Mouse (Mus musculus) kidney, embryonic 15.5 days (tissue): ENCODE data around the gene Coa4. TPM values are rescaled to one million over a fixed set of nuclear protein-coding genes. Genes with fewer than 3 reads are reported as not detected.

ENCODE experiments used
- ATAC-seq: fragments of 200-750 bp; cut with Nextera tagmentation; replicated peaks from 2 replicates; pipeline ENCODE4 v1.8.0; 2017; ENCODE audit warnings: moderate TSS enrichment; ENCODE audit not compliant: low FRiP score
- H3K27ac ChIP-seq: fragments of 300-500 bp; sonication (generic); 2 replicates; pipeline ENCODE4 v1.5.1; 2015; ENCODE audit warnings: mild to moderate bottlenecking, inconsistent platforms
- H3K27me3 ChIP-seq: fragments of 300-500 bp; sonication (generic); 2 replicates; pipeline ENCODE4 v1.6.1; 2015; ENCODE audit warnings: inconsistent platforms
- H3K36me3 ChIP-seq: fragments of 300-500 bp; sonication (generic); 2 replicates; pipeline ENCODE4 v1.6.1; 2015; ENCODE audit warnings: inconsistent platforms
- H3K4me1 ChIP-seq: fragments of 300-500 bp; sonication (generic); 2 replicates; pipeline ENCODE4 v1.6.1; 2015; ENCODE audit warnings: inconsistent platforms
- H3K4me2 ChIP-seq: fragments of 300-500 bp; sonication (generic); 2 replicates; pipeline ENCODE4 v1.6.1; 2015; ENCODE audit warnings: moderate library complexity, mild to moderate bottlenecking, inconsistent platforms
- H3K4me3 ChIP-seq: fragments of 300-500 bp; sonication (generic); replicated peaks from 2 replicates; pipeline ENCODE4 v1.5.1; 2015; ENCODE audit warnings: mild to moderate bottlenecking, inconsistent platforms
- H3K9ac ChIP-seq: fragments of 300-500 bp; sonication (generic); 2 replicates; pipeline ENCODE4 v1.6.1; 2015; ENCODE audit warnings: mild to moderate bottlenecking, inconsistent platforms
- H3K9me3 ChIP-seq: fragments of 300-500 bp; sonication (generic); replicated peaks from 2 replicates; pipeline ENCODE4 v1.6.1; 2016; ENCODE audit warnings: inconsistent platforms
- WGBS: fragments of 180-500 bp; shearing (Covaris S2); methylation state at CpG from one replicate; pipeline ENCODE4 v1.1.7; 2015; ENCODE audit warnings: mixed read lengths; 5-methylcytosine and 5-hydroxymethylcytosine counted together
- polyA plus RNA-seq: library from polyadenylated mRNA; unstranded; fragments of >200 nt; fragmentation: Nextera tagmentation; extraction: Ambion mirVana; gene quantifications from 2 replicates; pipeline ENCODE4 v1.2.1, GENCODE M21; 2015

Coa4 gene
- polyA plus RNA-seq, 1 experiment from 2014 or later: 23.3 TPM

- 82% methylated on average over 4 of the region's 4 CpGs for WGBS
- Histone ChIP-seq H3K9me3 (no peaks in the 10 kb centered on the region), H3K4me2 (no peak overlapping the region), H3K4me3 (no peak overlapping the region), H3K27ac (no peak overlapping the region), H3K27me3 (no peaks in the 10 kb centered on the region), H3K36me3 (peaks cover 25% of the 10 kb centered on the region), H3K4me1 (no peaks in the 10 kb centered on the region), H3K9ac (no peak overlapping the region)
- no peak for ATAC-seq
Measured at GRCm38 (mm10) chr7:100572704-100573103, 35.8 kb downstream of the Coa4 start.

GRCm38 (mm10) chr7:100578794-100579193 lies 41.9 kb downstream of the Coa4 start:
- 90% methylated on average over 2 of the region's 2 CpGs for WGBS
- Histone ChIP-seq H3K4me1 (peaks cover 8% of the 10 kb centered on the region; the same call in 1 of the 2 replicates), H3K4me3 (no peak overlapping the region), H3K27ac (no peak overlapping the region), H3K9me3 (no peaks in the 10 kb centered on the region), H3K4me2 (no peak overlapping the region), H3K9ac (no peak overlapping the region), H3K27me3 (no peaks in the 10 kb centered on the region), H3K36me3 (peaks cover 4% of the 10 kb centered on the region; the same call in 1 of the 2 replicates)
- no peak for ATAC-seq

- ATAC-seq: no peak
- Histone ChIP-seq H3K4me1 (peaks cover 8% of the 10 kb centered on the region; the same call in 1 of the 2 replicates), H3K4me3 (peak overlapping the region; percentile 64), H3K4me2 (peak overlapping the region; percentile 80), H3K36me3 (no peaks in the 10 kb centered on the region), H3K27me3 (no peaks in the 10 kb centered on the region), H3K9ac (peak overlapping the region; percentile 69), H3K27ac (peak overlapping the region; percentile 92; the same call in 1 of the 2 replicates), H3K9me3 (no peaks in the 10 kb centered on the region)
- WGBS: 42% methylated on average over 7 of the region's 7 CpGs
Measured at GRCm38 (mm10) chr7:100582235-100582634, 45.4 kb downstream of the Coa4 start.

- Histone ChIP-seq H3K9ac (peak overlapping the region; percentile 69), H3K4me3 (peak overlapping the region; percentile 64), H3K4me2 (peak overlapping the region; percentile 80), H3K27ac (peak overlapping the region; percentile 92), H3K9me3 (no peaks in the 10 kb centered on the region), H3K4me1 (peaks cover 8% of the 10 kb centered on the region; the same call in 1 of the 2 replicates), H3K27me3 (no peaks in the 10 kb centered on the region), H3K36me3 (no peaks in the 10 kb centered on the region)
- peak; percentile 91 for ATAC-seq
- WGBS: 0% methylated on average over 31 of the region's 31 CpGs
Measured at GRCm38 (mm10) chr7:100582727-100583236, 45.9 kb downstream of the Coa4 start.

GRCm38 (mm10) chr7:100589816-100590215 lies 52.9 kb downstream of the Coa4 start:
- no peak for ATAC-seq
- Histone ChIP-seq H3K36me3 (no peaks in the 10 kb centered on the region), H3K4me1 (no peaks in the 10 kb centered on the region), H3K27ac (no peak overlapping the region), H3K9me3 (no peaks in the 10 kb centered on the region), H3K27me3 (no peaks in the 10 kb centered on the region), H3K4me3 (no peak overlapping the region), H3K4me2 (no peak overlapping the region), H3K9ac (no peak overlapping the region)
- WGBS: 42% methylated on average over 1 of the region's 1 CpGs

Other genes starting within 250 kb of the Coa4 start
- 27.4 and 28.1 TPM in 2 replicates for gene C2cd3, start 164.8 kb upstream of the Coa4 start, polyA plus RNA-seq
- 61.2 and 68.9 TPM in 2 replicates for gene Ppme1, start 164.8 kb upstream of the Coa4 start, polyA plus RNA-seq
- gene Ucp3, start 64.1 kb upstream of the Coa4 start, polyA plus RNA-seq: 0.12 and 0.17 TPM in 2 replicates
- 191 and 221 TPM in 2 replicates for gene Ucp2, start 43.7 kb upstream of the Coa4 start, polyA plus RNA-seq
- 0.40 and 0.42 TPM in 2 replicates for gene Dnajb13, start 22.1 kb upstream of the Coa4 start, polyA plus RNA-seq
- 102 and 105 TPM in 2 replicates for gene Rab6a, start 70.3 kb downstream of the Coa4 start, polyA plus RNA-seq
- 81.2 and 92.4 TPM in 2 replicates for gene Mrpl48, start 71.2 kb downstream of the Coa4 start, polyA plus RNA-seq
- gene Plekhb1, start 125.3 kb downstream of the Coa4 start, polyA plus RNA-seq: 3.5 and 4.4 TPM in 2 replicates
- 38.4 and 46.1 TPM in 2 replicates for gene Fam168a, start 169.6 kb downstream of the Coa4 start, polyA plus RNA-seq